Mouse (Mus musculus): ENCODE data around the gene Gm20708. TPM values are rescaled to one million over a fixed set of nuclear protein-coding genes. Genes with fewer than 3 reads are reported as not detected.

Gm20708 gene
- polyA plus RNA-seq, 1 experiment from 2014 or later, result 0.18 TPM

GRCm38 (mm10) chr11:117875681-117876080 lies 66.2 kb downstream of the Gm20708 start:
- no peaks in the 10 kb centered on the region for H3K36me3 ChIP-seq (ENCODE audit: control insufficient read depth, insufficient read depth, low read length)
- TF ChIP-seq CTCF (IDR thresholded peaks at IDR 0.05; ENCODE audit: low read depth) (no peak), EP300 (optimal IDR thresholded peaks at IDR 0.05) (no peak)
- H3K4me2 ChIP-seq (replicated peaks; ENCODE audit: low read depth), result no peak overlapping the region
- no peaks in the 10 kb centered on the region for H3K27me3 ChIP-seq (ENCODE audit: control insufficient read depth, insufficient read depth, low read length)
- 0 out of 2 replicates have a peak, but pooled peaks cover 5% of the 10 kb centered on the region for H3K4me1 ChIP-seq (replicated peaks; ENCODE audit: control insufficient read depth, insufficient read depth)
- no peak overlapping the region for H3K27ac ChIP-seq (replicated peaks)
- WGBS, result 47% methylated on average over 6 of the region's 6 CpGs
- no peak overlapping the region for H3K4me3 ChIP-seq (ENCODE audit: low read depth, low read length)
- no peaks in the 10 kb centered on the region for H3K9me3 ChIP-seq (ENCODE audit: control insufficient read depth, low read length)
- DNase-seq (ENCODE audit: low spot score) (no peak), ATAC-seq (ENCODE audit: low FRiP score, low TSS enrichment) (no peak)
- H3K9ac ChIP-seq (ENCODE audit: low read length), result no peak overlapping the region

DNA sequence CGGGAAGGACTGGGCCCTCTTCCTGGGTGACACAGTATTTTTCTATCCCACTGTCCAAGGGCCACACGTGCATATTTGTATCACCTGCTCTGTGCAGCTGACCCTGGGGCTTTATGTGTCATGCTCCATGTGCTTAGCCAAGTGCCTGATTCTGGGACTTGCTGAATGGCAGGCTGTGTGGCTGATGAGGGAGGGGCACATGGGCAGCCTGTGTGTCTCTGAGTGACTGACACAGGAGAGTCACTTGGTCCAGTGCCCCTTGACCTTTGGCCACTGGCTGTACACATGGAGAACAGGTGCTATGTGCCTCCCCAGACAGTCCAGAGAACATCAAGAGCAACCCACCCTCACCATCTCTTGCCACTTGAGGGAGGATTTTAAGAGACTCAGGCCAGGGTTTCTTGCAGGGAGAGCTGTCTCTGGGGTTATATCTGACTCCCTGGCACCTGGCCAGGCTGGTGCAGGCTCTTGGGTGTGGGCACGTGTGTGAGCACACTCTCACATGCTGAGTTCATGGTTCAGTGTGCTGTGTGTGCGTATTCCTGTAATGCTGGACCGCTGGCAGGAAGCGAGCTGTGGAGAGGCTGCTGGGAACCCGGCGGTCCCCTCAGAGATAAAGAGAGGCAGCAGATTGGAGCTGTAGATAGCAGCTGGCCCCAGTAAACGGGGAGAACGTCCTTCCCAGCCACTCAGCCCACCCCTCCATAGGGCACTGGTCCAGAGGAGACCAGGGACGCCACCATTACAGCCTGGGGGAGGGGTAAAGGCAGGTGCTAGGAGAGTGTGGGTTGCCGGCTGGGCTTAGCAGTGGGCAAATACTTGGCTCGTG lies 68.7 kb downstream of the Gm20708 start:
- Histone ChIP-seq H3K27ac (replicated peaks) (peak overlapping the region; percentile 58), H3K9ac (ENCODE audit: low read length) (peak overlapping the region; percentile 35; the same call in 1 of the 2 replicates), H3K4me2 (replicated peaks; ENCODE audit: low read depth) (peak overlapping the region; percentile 32), H3K4me3 (ENCODE audit: low read depth, low read length) (no peak overlapping the region), H3K9me3 (ENCODE audit: control insufficient read depth, low read length) (no peaks in the 10 kb centered on the region), H3K4me1 (replicated peaks; ENCODE audit: control insufficient read depth, insufficient read depth) (peaks cover 16% of the 10 kb centered on the region), H3K27me3 (ENCODE audit: control insufficient read depth, insufficient read depth, low read length) (no peaks in the 10 kb centered on the region), H3K36me3 (ENCODE audit: control insufficient read depth, insufficient read depth, low read length) (no peaks in the 10 kb centered on the region)
- ATAC-seq (ENCODE audit: low FRiP score, low TSS enrichment) (peak; percentile 53), DNase-seq (ENCODE audit: low spot score) (peak; percentile 81)
- no peak for TF ChIP-seq CTCF (IDR thresholded peaks at IDR 0.05; ENCODE audit: low read depth)
- TF ChIP-seq EP300 (optimal IDR thresholded peaks at IDR 0.05), result no peak
- WGBS, result 24% methylated on average over 12 of the region's 13 CpGs

- peaks cover 16% of the 10 kb centered on the region for H3K4me1 ChIP-seq (replicated peaks; ENCODE audit: control insufficient read depth, insufficient read depth)
- H3K9me3 ChIP-seq (ENCODE audit: control insufficient read depth, low read length), result no peaks in the 10 kb centered on the region
- H3K9ac ChIP-seq (ENCODE audit: low read length), result no peak overlapping the region
- TF ChIP-seq EP300 (optimal IDR thresholded peaks at IDR 0.05) (no peak), CTCF (IDR thresholded peaks at IDR 0.05; ENCODE audit: low read depth) (no peak)
- H3K27ac ChIP-seq (replicated peaks), result peak overlapping the region; percentile 58
- 25% methylated on average over 8 of the region's 8 CpGs for WGBS
- peak overlapping the region; percentile 32 for H3K4me2 ChIP-seq (replicated peaks; ENCODE audit: low read depth)
- H3K36me3 ChIP-seq (ENCODE audit: control insufficient read depth, insufficient read depth, low read length), result no peaks in the 10 kb centered on the region
- H3K4me3 ChIP-seq (ENCODE audit: low read depth, low read length), result no peak overlapping the region
- H3K27me3 ChIP-seq (ENCODE audit: control insufficient read depth, insufficient read depth, low read length), result no peaks in the 10 kb centered on the region
- no peak for DNase-seq (ENCODE audit: low spot score)
- ATAC-seq (ENCODE audit: low FRiP score, low TSS enrichment), result no peak
Measured at GRCm38 (mm10) chr11:117878892-117879291, 69.4 kb downstream of the Gm20708 start.

GRCm38 (mm10) chr11:117879676-117880075 lies 70.2 kb downstream of the Gm20708 start:
- no peak overlapping the region for H3K9ac ChIP-seq (ENCODE audit: low read length)
- no peak overlapping the region for H3K4me3 ChIP-seq (ENCODE audit: low read depth, low read length)
- peak overlapping the region; percentile 35; the same call in 1 of the 2 replicates for H3K27ac ChIP-seq (replicated peaks)
- no peak for DNase-seq (ENCODE audit: low spot score)
- TF ChIP-seq CTCF (IDR thresholded peaks at IDR 0.05; ENCODE audit: low read depth), result no peak
- no peak for TF ChIP-seq EP300 (optimal IDR thresholded peaks at IDR 0.05)
- H3K27me3 ChIP-seq (ENCODE audit: control insufficient read depth, insufficient read depth, low read length), result no peaks in the 10 kb centered on the region
- peaks cover 16% of the 10 kb centered on the region for H3K4me1 ChIP-seq (replicated peaks; ENCODE audit: control insufficient read depth, insufficient read depth)
- H3K9me3 ChIP-seq (ENCODE audit: control insufficient read depth, low read length), result no peaks in the 10 kb centered on the region
- 68% methylated on average over 6 of the region's 6 CpGs for WGBS
- H3K36me3 ChIP-seq (ENCODE audit: control insufficient read depth, insufficient read depth, low read length), result no peaks in the 10 kb centered on the region
- no peak for ATAC-seq (ENCODE audit: low FRiP score, low TSS enrichment)
- H3K4me2 ChIP-seq (replicated peaks; ENCODE audit: low read depth), result no peak overlapping the region

DNA sequence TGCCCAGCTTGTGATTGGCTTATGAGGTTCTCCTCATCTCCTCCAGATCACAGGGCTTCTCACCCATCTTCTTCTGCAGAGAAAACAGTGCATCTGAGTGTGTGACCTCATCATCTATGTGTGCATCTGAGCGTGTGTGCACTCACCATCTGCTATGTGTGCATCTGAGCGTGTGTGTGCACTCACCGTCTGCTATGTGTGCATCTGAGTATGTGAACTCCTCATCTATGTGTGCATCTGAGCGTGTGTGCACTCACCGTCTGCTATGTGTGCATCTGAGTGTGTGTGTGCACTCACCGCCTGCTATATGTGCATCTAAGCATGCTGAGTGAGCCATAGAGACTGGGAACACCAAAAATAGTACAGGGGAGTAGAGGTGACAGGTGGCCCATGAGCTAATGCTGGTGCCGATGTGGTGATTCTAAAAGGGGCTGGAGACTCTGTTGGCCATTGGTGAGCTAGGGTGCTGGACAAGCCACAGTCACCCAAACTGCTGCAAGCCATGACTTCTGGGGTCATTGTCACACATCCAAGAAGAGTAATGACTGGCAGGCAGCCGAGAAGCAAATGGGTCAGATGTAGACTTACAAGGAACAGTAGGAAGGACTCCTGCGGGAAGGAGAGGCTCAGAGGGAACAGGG lies 71.0 kb downstream of the Gm20708 start:
- no peak overlapping the region for H3K9ac ChIP-seq (ENCODE audit: low read length)
- TF ChIP-seq CTCF (IDR thresholded peaks at IDR 0.05; ENCODE audit: low read depth) (no peak), EP300 (optimal IDR thresholded peaks at IDR 0.05) (no peak)
- no peaks in the 10 kb centered on the region for H3K27me3 ChIP-seq (ENCODE audit: control insufficient read depth, insufficient read depth, low read length)
- no peaks in the 10 kb centered on the region for H3K9me3 ChIP-seq (ENCODE audit: control insufficient read depth, low read length)
- 88% methylated on average over 9 of the region's 9 CpGs for WGBS
- no peak overlapping the region for H3K4me3 ChIP-seq (ENCODE audit: low read depth, low read length)
- no peak for DNase-seq (ENCODE audit: low spot score)
- no peak overlapping the region for H3K4me2 ChIP-seq (replicated peaks; ENCODE audit: low read depth)
- H3K27ac ChIP-seq (replicated peaks), result no peak overlapping the region
- no peak for ATAC-seq (ENCODE audit: low FRiP score, low TSS enrichment)
- peaks cover 16% of the 10 kb centered on the region for H3K4me1 ChIP-seq (replicated peaks; ENCODE audit: control insufficient read depth, insufficient read depth)
- no peaks in the 10 kb centered on the region for H3K36me3 ChIP-seq (ENCODE audit: control insufficient read depth, insufficient read depth, low read length)

DNA sequence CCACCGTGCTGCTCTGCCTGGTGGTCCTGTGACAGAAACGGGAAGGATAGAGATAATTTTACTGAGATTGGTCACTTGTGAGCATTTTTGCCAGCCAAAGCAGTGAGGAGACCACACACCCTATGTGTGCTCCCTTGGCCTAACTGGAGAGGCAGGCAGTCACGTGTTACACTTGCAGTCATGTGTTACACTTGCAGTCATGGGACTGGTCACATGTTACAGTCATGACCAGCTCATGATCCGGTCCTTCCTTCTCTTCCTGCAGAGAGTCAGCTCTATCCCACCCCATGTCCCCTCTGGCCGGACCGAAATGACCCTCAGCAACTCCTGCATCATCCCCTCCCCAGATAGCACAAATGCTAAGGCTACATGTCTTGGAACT lies 71.5 kb downstream of the Gm20708 start:
- no peaks in the 10 kb centered on the region for H3K27me3 ChIP-seq (ENCODE audit: control insufficient read depth, insufficient read depth, low read length)
- WGBS, result 85% methylated on average over 6 of the region's 6 CpGs
- H3K27ac ChIP-seq (replicated peaks), result peak overlapping the region; percentile 69
- ATAC-seq (ENCODE audit: low FRiP score, low TSS enrichment), result no peak
- no peak overlapping the region for H3K9ac ChIP-seq (ENCODE audit: low read length)
- no peaks in the 10 kb centered on the region for H3K36me3 ChIP-seq (ENCODE audit: control insufficient read depth, insufficient read depth, low read length)
- H3K4me3 ChIP-seq (ENCODE audit: low read depth, low read length), result no peak overlapping the region
- no peak for DNase-seq (ENCODE audit: low spot score)
- TF ChIP-seq EP300 (optimal IDR thresholded peaks at IDR 0.05), result no peak
- TF ChIP-seq CTCF (IDR thresholded peaks at IDR 0.05; ENCODE audit: low read depth), result no peak
- H3K4me2 ChIP-seq (replicated peaks; ENCODE audit: low read depth), result no peak overlapping the region
- H3K4me1 ChIP-seq (replicated peaks; ENCODE audit: control insufficient read depth, insufficient read depth), result peaks cover 16% of the 10 kb centered on the region
- H3K9me3 ChIP-seq (ENCODE audit: control insufficient read depth, low read length), result no peaks in the 10 kb centered on the region

Measured in stomach, postnatal 0 days (tissue).